Mouse (Mus musculus) liver, embryonic 16.5 days (tissue): ENCODE measurements around the gene Olfr145. TPM values are rescaled to one million over a fixed set of nuclear protein-coding genes. Genes with fewer than 3 reads are reported as not detected.

Source experiments
- ATAC-seq: fragments of 200-750 bp; cut with Nextera tagmentation; 2 replicates; pipeline ENCODE4 v1.8.0; 2017; ENCODE audit warnings: low read depth, mild to moderate bottlenecking, moderate number of reproducible peaks, moderate library complexity
- H3K27ac ChIP-seq: fragments of 300-500 bp; sonication (generic); 2 replicates; pipeline ENCODE4 v1.5.1; 2014; ENCODE audit warnings: mild to moderate bottlenecking, low read length
- H3K27me3 ChIP-seq: fragments of 300-500 bp; sonication (generic); 2 replicates; pipeline ENCODE4 v1.6.1; 2014; ENCODE audit warnings: low read depth, low read length, mixed read lengths; ENCODE audit not compliant: control insufficient read depth, insufficient read depth
- H3K36me3 ChIP-seq: fragments of 300-500 bp; sonication (generic); 2 replicates; pipeline ENCODE4 v1.6.1; 2014; ENCODE audit warnings: mild to moderate bottlenecking; ENCODE audit not compliant: control insufficient read depth, insufficient read depth
- H3K4me1 ChIP-seq: fragments of 300-500 bp; sonication (generic); 2 replicates; pipeline ENCODE4 v1.6.1; 2014; ENCODE audit warnings: low read depth, low read length, mixed read lengths; ENCODE audit not compliant: control insufficient read depth
- H3K4me2 ChIP-seq: fragments of 300-500 bp; sonication (generic); 2 replicates; pipeline ENCODE4 v1.6.1; 2014; ENCODE audit warnings: low read depth, low read length, mixed read lengths
- H3K4me3 ChIP-seq: fragments of 300-500 bp; sonication (generic); 2 replicates; pipeline ENCODE4 v1.5.1; 2014; ENCODE audit warnings: low read depth, mild to moderate bottlenecking, low read length
- H3K9ac ChIP-seq: fragments of 300-500 bp; sonication (generic); 2 replicates; pipeline ENCODE4 v1.6.1; 2014; ENCODE audit warnings: low read depth, low read length
- H3K9me3 ChIP-seq: fragments of 300-500 bp; sonication (generic); replicated peaks from 2 replicates; pipeline ENCODE4 v1.6.1; 2016; ENCODE audit warnings: low read length; ENCODE audit not compliant: control insufficient read depth
- WGBS: fragments of 180-500 bp; shearing (Covaris S2); extraction: QIAGEN DNeasy Blood & Tissue Kit; methylation state at CpG from one replicate; pipeline ENCODE4 v1.1.7; 2014; ENCODE audit not compliant: insufficient replicate concordance; 5-methylcytosine and 5-hydroxymethylcytosine counted together
- polyA plus RNA-seq: library from polyadenylated mRNA; unstranded; fragments of >200 nt; fragmentation: Nextera tagmentation; extraction: Ambion mirVana; gene quantifications from 2 replicates; pipeline ENCODE4 v1.2.1, GENCODE M21; 2015

Olfr145 gene
- polyA plus RNA-seq, 1 experiment from 2014 or later: not detected

DNA sequence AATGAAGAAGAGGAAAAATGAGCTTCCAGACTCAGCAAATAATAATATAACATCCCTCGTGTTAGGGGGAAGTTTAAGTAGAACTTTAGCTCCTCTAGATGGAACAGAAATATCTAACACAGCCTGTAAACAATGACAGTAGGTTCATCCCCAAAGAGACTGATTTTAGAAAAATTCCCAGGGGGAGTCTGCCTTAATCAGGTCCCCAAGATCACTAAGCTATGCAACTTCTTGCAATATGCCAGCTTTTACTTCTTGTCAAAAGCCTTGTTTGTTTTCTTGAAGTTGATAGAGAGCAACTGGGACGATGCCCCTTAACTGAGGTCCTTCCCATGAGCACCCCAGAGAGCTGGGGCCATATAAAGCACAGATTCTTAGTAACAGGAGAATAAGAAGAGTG is 21.0 kb downstream of the Olfr145 start, which contains the start of gene Olfr878:
Gene Olfr878, plus strand, starts transcription at position 301 of the 400 bp plus-strand sequence.
- no peak within 1 kb of the TSS for H3K4me3 ChIP-seq
- H3K36me3 ChIP-seq: no peaks in the 10 kb centered on the region
- no peak within 1 kb of the TSS for H3K4me2 ChIP-seq
- no peaks in the 10 kb centered on the region for H3K4me1 ChIP-seq
- ATAC-seq: no peak
- no peak within 1 kb of the TSS for H3K9ac ChIP-seq
- H3K9me3 ChIP-seq: no peaks in the 10 kb centered on the region
- 40% methylated on average over 2 of the region's 2 CpGs for WGBS
- no peaks in the 10 kb centered on the region for H3K27me3 ChIP-seq
- H3K27ac ChIP-seq: no peak within 1 kb of the TSS

DNA sequence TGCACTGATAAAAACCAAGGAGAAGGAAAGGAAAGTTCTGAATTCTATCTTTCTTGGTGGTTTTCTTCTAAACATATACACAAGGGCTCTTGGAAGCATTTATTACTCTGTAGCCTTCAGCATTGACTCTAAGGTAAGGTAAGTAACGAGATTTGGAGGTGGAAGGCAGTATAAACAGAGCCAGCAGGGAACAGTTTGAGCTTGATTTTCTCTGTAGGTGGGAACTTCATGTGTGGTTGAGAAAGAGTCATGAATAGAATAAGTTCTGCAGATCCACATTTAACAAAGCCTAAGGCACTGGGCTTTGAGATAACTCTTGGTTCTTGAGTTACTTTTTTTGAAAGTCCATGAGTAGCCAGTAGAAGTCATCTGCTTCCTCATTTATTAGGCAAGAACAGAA is 21.5 kb downstream of the Olfr145 start:
- Histone ChIP-seq H3K4me2 (no peak overlapping the region), H3K27me3 (no peaks in the 10 kb centered on the region), H3K4me3 (no peak overlapping the region), H3K4me1 (no peaks in the 10 kb centered on the region), H3K27ac (no peak overlapping the region), H3K36me3 (no peaks in the 10 kb centered on the region), H3K9me3 (no peaks in the 10 kb centered on the region), H3K9ac (no peak overlapping the region)
- 33% methylated on average over 1 of the region's 1 CpGs for WGBS
- ATAC-seq: no peak

DNA sequence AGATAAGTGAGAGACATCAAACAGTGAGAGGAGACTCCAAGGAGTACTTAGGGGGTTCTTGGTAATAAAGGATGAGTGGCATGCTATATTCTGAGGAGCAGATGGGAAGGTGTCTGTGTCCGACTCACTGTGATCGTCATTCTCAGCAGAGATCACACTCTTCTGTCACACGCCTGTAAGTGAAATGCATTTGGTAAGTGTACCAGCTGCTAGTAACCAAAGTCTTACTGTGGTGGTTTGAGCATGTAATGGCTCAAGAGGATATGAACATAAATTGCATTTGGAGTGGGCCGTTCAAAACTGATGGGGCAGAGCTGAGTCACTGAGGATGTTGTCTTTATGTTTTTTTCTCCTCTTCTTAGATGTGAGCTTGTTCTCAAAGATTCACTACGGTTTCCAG is 27.7 kb downstream of the Olfr145 start:
- ATAC-seq: no peak
- no peak overlapping the region for H3K9ac ChIP-seq
- WGBS: 64% methylated on average over 5 of the region's 5 CpGs
- no peaks in the 10 kb centered on the region for H3K27me3 ChIP-seq
- H3K4me3 ChIP-seq: no peak overlapping the region
- no peaks in the 10 kb centered on the region for H3K9me3 ChIP-seq
- H3K36me3 ChIP-seq: no peaks in the 10 kb centered on the region
- H3K4me1 ChIP-seq: no peaks in the 10 kb centered on the region
- H3K27ac ChIP-seq: no peak overlapping the region
- H3K4me2 ChIP-seq: no peak overlapping the region

DNA sequence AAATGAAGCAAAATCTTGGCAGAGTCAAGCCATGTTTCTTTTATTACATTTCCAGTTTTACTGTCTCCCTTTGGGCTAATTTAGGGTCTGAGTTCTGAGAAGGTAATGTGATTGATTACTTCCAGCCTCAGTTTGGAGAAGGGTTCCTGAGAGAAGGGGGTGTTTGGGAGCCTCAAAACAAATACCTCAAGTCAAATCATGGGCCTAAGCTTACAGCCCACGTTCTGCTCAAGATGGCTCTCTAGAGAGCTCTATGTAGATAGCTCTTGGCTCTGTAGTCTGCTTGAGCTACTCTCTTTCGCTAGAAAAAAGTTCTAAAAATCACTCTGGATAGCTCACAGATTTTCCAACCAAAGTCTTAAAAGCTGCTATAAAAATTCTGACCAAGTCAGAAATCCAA is 28.9 kb downstream of the Olfr145 start:
- Histone ChIP-seq H3K9me3 (no peaks in the 10 kb centered on the region), H3K36me3 (no peaks in the 10 kb centered on the region), H3K4me2 (no peak overlapping the region), H3K27me3 (no peaks in the 10 kb centered on the region), H3K4me3 (no peak overlapping the region), H3K27ac (no peak overlapping the region), H3K4me1 (no peaks in the 10 kb centered on the region), H3K9ac (no peak overlapping the region)
- ATAC-seq: no peak
- WGBS: 41% methylated on average over 2 of the region's 2 CpGs

DNA sequence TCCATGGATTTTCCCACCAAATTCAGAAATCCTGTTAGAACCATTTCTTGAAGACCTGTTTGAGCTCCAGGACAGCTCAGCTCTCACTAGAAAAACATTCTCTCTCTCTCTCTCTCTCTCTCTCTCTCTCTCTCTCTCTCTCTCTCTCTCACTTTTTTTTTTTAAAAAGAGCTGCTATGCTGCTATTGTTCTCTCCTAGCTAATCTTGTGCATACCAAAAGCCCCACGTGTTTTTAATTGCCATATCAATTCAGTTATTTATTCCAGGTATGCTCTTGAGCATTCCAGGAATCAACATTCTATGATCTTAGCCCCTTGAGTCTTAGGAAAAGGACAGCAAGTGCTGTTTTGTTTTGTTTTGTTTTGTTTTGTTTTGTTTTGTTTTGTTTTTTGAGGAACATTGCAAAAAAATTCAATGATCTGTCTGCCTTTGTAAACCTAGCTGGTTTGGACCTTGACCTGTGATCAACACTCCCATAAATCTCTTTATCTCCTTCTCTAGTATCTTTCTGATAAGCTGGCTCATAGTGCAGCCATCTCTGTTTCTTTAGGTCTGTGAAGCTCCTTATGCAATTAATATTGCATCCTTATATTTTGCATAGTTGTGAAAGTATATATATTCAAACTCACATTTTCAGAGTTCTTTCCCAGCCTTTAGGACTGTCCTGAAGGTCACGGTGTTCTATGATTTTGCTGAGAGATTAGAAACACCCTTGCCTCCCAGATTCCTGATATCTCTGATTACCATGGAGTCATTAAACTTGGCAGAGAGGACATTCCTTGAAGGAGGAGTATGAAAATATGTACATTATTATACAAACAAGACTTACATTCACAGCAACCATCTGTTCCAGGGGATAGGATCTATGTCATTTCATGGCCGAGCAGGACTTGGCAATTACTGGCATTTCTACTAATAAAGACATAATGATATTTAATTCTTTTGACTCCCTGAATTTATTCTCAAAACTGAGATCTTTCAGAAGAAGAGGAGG is 29.8 kb downstream of the Olfr145 start:
- Histone ChIP-seq H3K9me3 (no peaks in the 10 kb centered on the region), H3K4me3 (no peak overlapping the region), H3K4me2 (no peak overlapping the region), H3K36me3 (no peaks in the 10 kb centered on the region), H3K9ac (no peak overlapping the region), H3K27ac (no peak overlapping the region), H3K27me3 (no peaks in the 10 kb centered on the region), H3K4me1 (no peaks in the 10 kb centered on the region)
- 41% methylated on average over 3 of the region's 3 CpGs for WGBS
- ATAC-seq: no peak

DNA sequence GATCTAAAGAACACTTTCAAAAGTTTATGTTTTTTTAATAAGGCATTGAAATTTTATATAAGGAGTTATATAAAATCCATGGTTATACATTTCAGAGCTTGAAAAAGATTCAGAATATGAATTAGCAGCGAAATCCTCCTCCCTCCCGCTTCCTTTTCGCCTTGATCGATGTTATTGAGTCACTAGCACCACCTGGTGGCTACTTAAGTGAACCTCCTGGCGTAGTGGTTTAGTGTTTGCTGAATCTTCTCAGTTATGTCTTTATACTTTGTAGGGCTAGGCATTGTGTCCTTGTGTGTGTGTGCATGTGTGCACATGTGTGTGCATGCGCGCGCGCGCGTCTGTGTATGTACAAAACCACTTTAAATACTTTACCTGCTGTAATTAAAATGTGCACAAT is 36.0 kb downstream of the Olfr145 start:
- H3K4me2 ChIP-seq: no peak overlapping the region
- ATAC-seq: no peak
- WGBS: 4% methylated on average over 11 of the region's 11 CpGs

DNA sequence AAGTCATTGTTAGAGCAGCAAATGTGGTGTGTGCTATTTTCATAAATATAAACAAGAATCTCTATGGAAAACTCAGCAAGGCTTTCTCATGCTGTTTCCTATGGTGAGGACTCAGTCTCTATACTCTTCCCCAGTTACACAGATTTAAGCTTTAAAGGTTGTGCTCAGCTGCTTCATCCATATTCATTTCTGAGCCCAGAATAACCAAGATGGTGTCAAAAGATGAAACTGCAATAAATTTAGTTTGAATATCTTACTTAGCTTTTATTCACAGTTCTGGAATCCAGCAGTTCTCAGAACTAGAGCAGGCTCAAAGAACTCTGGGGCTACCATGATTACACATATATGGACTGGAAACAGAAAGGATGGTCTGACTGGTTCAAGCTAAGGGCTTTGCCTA is 37.6 kb downstream of the Olfr145 start:
- Histone ChIP-seq H3K4me1 (no peaks in the 10 kb centered on the region), H3K4me3 (no peak overlapping the region), H3K27me3 (no peaks in the 10 kb centered on the region), H3K4me2 (no peak overlapping the region), H3K36me3 (no peaks in the 10 kb centered on the region), H3K27ac (no peak overlapping the region), H3K9ac (no peak overlapping the region), H3K9me3 (no peaks in the 10 kb centered on the region)
- ATAC-seq: no peak

More for the DNA sequence above, 36.0 kb downstream of the Olfr145 start:
- Histone ChIP-seq H3K9ac (no peak overlapping the region), H3K4me1 (no peaks in the 10 kb centered on the region), H3K36me3 (no peaks in the 10 kb centered on the region), H3K9me3 (no peaks in the 10 kb centered on the region), H3K27me3 (no peaks in the 10 kb centered on the region), H3K27ac (no peak overlapping the region), H3K4me3 (no peak overlapping the region)

DNA sequence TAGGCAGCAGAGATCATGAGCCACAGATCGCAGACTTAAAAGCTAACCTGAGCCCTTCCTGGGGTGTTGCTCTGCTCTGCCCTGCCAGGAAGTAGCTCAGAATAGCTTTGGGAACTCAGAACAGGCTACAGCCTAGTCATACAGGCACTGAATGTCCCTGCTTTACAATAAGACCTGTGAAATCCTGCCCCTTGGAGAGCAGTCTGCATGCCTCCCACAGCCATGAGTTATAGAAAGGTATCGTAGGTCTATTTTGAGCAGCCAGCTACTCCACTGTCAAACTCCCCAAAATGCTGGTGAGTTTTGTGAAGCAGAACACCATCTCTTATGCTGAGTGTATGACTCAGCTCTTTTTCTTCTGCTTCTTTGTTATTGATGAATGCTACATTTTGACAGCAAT is 44.6 kb downstream of the Olfr145 start:
- H3K27me3 ChIP-seq: no peaks in the 10 kb centered on the region
- no peaks in the 10 kb centered on the region for H3K9me3 ChIP-seq
- no peaks in the 10 kb centered on the region for H3K4me1 ChIP-seq
- 86% methylated on average over 2 of the region's 2 CpGs for WGBS
- no peak for ATAC-seq
- no peaks in the 10 kb centered on the region for H3K36me3 ChIP-seq
- H3K4me2 ChIP-seq: no peak overlapping the region
- no peak overlapping the region for H3K4me3 ChIP-seq
- no peak overlapping the region for H3K27ac ChIP-seq
- no peak overlapping the region for H3K9ac ChIP-seq
